Mouse (Mus musculus) heart, embryonic 11.5 days (tissue): Measurements from ENCODE around the gene Pdx1. TPM values are rescaled to one million over a fixed set of nuclear protein-coding genes. Genes with fewer than 3 reads are reported as not detected.

Source experiments
- ATAC-seq: fragments of 200-750 bp; cut with Nextera tagmentation; replicated peaks from 2 replicates; pipeline ENCODE4 v1.8.0; 2017; ENCODE audit warnings: moderate library complexity; ENCODE audit not compliant: insufficient number of reproducible peaks, low FRiP score, low TSS enrichment
- H3K27ac ChIP-seq: fragments of 300-500 bp; sonication (generic); 2 replicates; pipeline ENCODE4 v1.5.1; 2014; ENCODE audit warnings: mild to moderate bottlenecking, low read depth, low read length
- H3K27me3 ChIP-seq: fragments of 300-500 bp; sonication (generic); 2 replicates; pipeline ENCODE4 v1.6.1; 2014; ENCODE audit warnings: mild to moderate bottlenecking, low read length, mixed read lengths; ENCODE audit not compliant: control insufficient read depth, insufficient read depth
- H3K36me3 ChIP-seq: fragments of 300-500 bp; sonication (generic); 2 replicates; pipeline ENCODE4 v1.6.1; 2014; ENCODE audit warnings: mild to moderate bottlenecking, low read length, moderate library complexity, mixed read lengths; ENCODE audit not compliant: control insufficient read depth, insufficient read depth
- H3K4me1 ChIP-seq: fragments of 300-500 bp; sonication (generic); 2 replicates; pipeline ENCODE4 v1.6.1; 2014; ENCODE audit warnings: low read length; ENCODE audit not compliant: control insufficient read depth, insufficient read depth
- H3K4me2 ChIP-seq: fragments of 300-500 bp; sonication (generic); 2 replicates; pipeline ENCODE4 v1.6.1; 2014; ENCODE audit warnings: mild to moderate bottlenecking, moderate library complexity
- H3K4me3 ChIP-seq: fragments of 300-500 bp; sonication (generic); 2 replicates; pipeline ENCODE4 v1.5.1; 2014; ENCODE audit warnings: low read depth, low read length
- H3K9ac ChIP-seq: fragments of 300-500 bp; sonication (generic); 2 replicates; pipeline ENCODE4 v1.6.1; 2014; ENCODE audit warnings: mild to moderate bottlenecking, low read depth, low read length, moderate library complexity
- H3K9me3 ChIP-seq: fragments of 300-500 bp; sonication (generic); replicated peaks from 2 replicates; pipeline ENCODE4 v1.6.1; 2016; ENCODE audit warnings: low read length; ENCODE audit not compliant: control insufficient read depth
- WGBS: fragments of 180-500 bp; shearing (Covaris S2); extraction: QIAGEN DNeasy Blood & Tissue Kit; methylation state at CpG from one replicate; pipeline ENCODE4 v1.1.7; 2014; ENCODE audit not compliant: insufficient replicate concordance; 5-methylcytosine and 5-hydroxymethylcytosine counted together
- polyA plus RNA-seq: library from polyadenylated mRNA; unstranded; fragments of >200 nt; fragmentation: Nextera tagmentation; extraction: Ambion mirVana; gene quantifications from 2 replicates; pipeline ENCODE4 v1.2.1, GENCODE M21; 2014

The Pdx1 gene
- not detected in 2 replicates for polyA plus RNA-seq

- H3K9ac ChIP-seq = no peak within 1 kb of the TSS
- no peaks in the 10 kb centered on the region for H3K9me3 ChIP-seq
- peak within 1 kb of the TSS; percentile 45 for H3K4me2 ChIP-seq
- H3K4me1 ChIP-seq = peaks cover 4% of the 10 kb centered on the region
- WGBS = under 1% methylated on average over 44 of the region's 44 CpGs
- peak within 1 kb of the TSS; percentile 18 for H3K4me3 ChIP-seq
- no peaks in the 10 kb centered on the region for H3K36me3 ChIP-seq
- H3K27me3 ChIP-seq = peaks cover 94% of the 10 kb centered on the region
- no peak within 1 kb of the TSS for H3K27ac ChIP-seq
- no peak; the same call in 1 of the 2 replicates for ATAC-seq
Measured at GRCm38 (mm10) chr5:147269926-147270672, at the start of gene Pdx1. Gene Pdx1 (plus strand): TSS chr5:147269959.

- H3K27ac ChIP-seq = no peak overlapping the region
- no peaks in the 10 kb centered on the region for H3K9me3 ChIP-seq
- ATAC-seq = peak; percentile 49; the same call in 1 of the 2 replicates
- WGBS = 15% methylated on average over 25 of the region's 25 CpGs
- H3K4me3 ChIP-seq = no peak overlapping the region
- H3K9ac ChIP-seq = no peak overlapping the region
- H3K36me3 ChIP-seq = no peaks in the 10 kb centered on the region
- no peak overlapping the region for H3K4me2 ChIP-seq
- H3K4me1 ChIP-seq = no peaks in the 10 kb centered on the region
- H3K27me3 ChIP-seq = peaks cover 49% of the 10 kb centered on the region
Measured at GRCm38 (mm10) chr5:147227354-147228112, 42.2 kb upstream of the Pdx1 start.

GRCm38 (mm10) chr5:147235406-147236309 is 34.1 kb upstream of the Pdx1 start:
- H3K27me3 ChIP-seq = peaks cover 4% of the 10 kb centered on the region; the same call in 1 of the 2 replicates
- no peak overlapping the region for H3K4me3 ChIP-seq
- no peaks in the 10 kb centered on the region for H3K9me3 ChIP-seq
- no peak for ATAC-seq
- no peak overlapping the region for H3K4me2 ChIP-seq
- H3K9ac ChIP-seq = no peak overlapping the region
- WGBS = 61% methylated on average over 21 of the region's 21 CpGs
- H3K36me3 ChIP-seq = no peaks in the 10 kb centered on the region
- H3K4me1 ChIP-seq = no peaks in the 10 kb centered on the region
- no peak overlapping the region for H3K27ac ChIP-seq

- WGBS = 79% methylated on average over 7 of the region's 7 CpGs
- Histone ChIP-seq H3K27ac (no peak overlapping the region), H3K9me3 (no peaks in the 10 kb centered on the region), H3K4me3 (no peak overlapping the region), H3K27me3 (no peaks in the 10 kb centered on the region), H3K4me2 (no peak overlapping the region), H3K9ac (no peak overlapping the region), H3K4me1 (no peaks in the 10 kb centered on the region), H3K36me3 (no peaks in the 10 kb centered on the region)
- no peak for ATAC-seq
Measured at GRCm38 (mm10) chr5:147243908-147244307, 25.9 kb upstream of the Pdx1 start.

GRCm38 (mm10) chr5:147260189-147260588 is 9.6 kb upstream of the Pdx1 start:
- Histone ChIP-seq H3K4me3 (no peak overlapping the region), H3K36me3 (no peaks in the 10 kb centered on the region), H3K27me3 (peaks cover 7% of the 10 kb centered on the region), H3K9me3 (no peaks in the 10 kb centered on the region), H3K4me1 (no peaks in the 10 kb centered on the region), H3K9ac (no peak overlapping the region), H3K27ac (no peak overlapping the region), H3K4me2 (no peak overlapping the region)
- 82% methylated on average over 1 of the region's 1 CpGs for WGBS
- ATAC-seq = no peak

GRCm38 (mm10) chr5:147260778-147261177 is 9.0 kb upstream of the Pdx1 start:
- no peaks in the 10 kb centered on the region for H3K9me3 ChIP-seq
- H3K4me3 ChIP-seq = no peak overlapping the region
- no peaks in the 10 kb centered on the region for H3K4me1 ChIP-seq
- no peak for ATAC-seq
- H3K4me2 ChIP-seq = no peak overlapping the region
- WGBS = 78% methylated on average over 4 of the region's 4 CpGs
- peaks cover 12% of the 10 kb centered on the region for H3K27me3 ChIP-seq
- no peak overlapping the region for H3K9ac ChIP-seq
- no peaks in the 10 kb centered on the region for H3K36me3 ChIP-seq
- H3K27ac ChIP-seq = no peak overlapping the region

GRCm38 (mm10) chr5:147261899-147262541 is 7.7 kb upstream of the Pdx1 start:
- Histone ChIP-seq H3K4me3 (no peak overlapping the region), H3K4me1 (no peaks in the 10 kb centered on the region), H3K36me3 (no peaks in the 10 kb centered on the region), H3K27me3 (peaks cover 23% of the 10 kb centered on the region), H3K27ac (no peak overlapping the region), H3K9ac (no peak overlapping the region), H3K4me2 (no peak overlapping the region), H3K9me3 (no peaks in the 10 kb centered on the region)
- ATAC-seq = no peak
- 44% methylated on average over 11 of the region's 11 CpGs for WGBS

- 18% methylated on average over 4 of the region's 4 CpGs for WGBS
- no peak overlapping the region for H3K9ac ChIP-seq
- no peak for ATAC-seq
- H3K4me2 ChIP-seq = no peak overlapping the region
- H3K4me1 ChIP-seq = no peaks in the 10 kb centered on the region
- H3K27me3 ChIP-seq = peaks cover 42% of the 10 kb centered on the region
- H3K36me3 ChIP-seq = no peaks in the 10 kb centered on the region
- H3K4me3 ChIP-seq = no peak overlapping the region
- no peak overlapping the region for H3K27ac ChIP-seq
- no peaks in the 10 kb centered on the region for H3K9me3 ChIP-seq
Measured at GRCm38 (mm10) chr5:147263945-147264344, 5.8 kb upstream of the Pdx1 start.
